Mouse (Mus musculus): ENCODE measurements at regions not wholly inside any gene's neighbourhood (a gene's known extent, or its start where the extent isn't known, plus 50 kb on each side); places are given as distances from the start of the nearest gene placed in this dataset.

DNA sequence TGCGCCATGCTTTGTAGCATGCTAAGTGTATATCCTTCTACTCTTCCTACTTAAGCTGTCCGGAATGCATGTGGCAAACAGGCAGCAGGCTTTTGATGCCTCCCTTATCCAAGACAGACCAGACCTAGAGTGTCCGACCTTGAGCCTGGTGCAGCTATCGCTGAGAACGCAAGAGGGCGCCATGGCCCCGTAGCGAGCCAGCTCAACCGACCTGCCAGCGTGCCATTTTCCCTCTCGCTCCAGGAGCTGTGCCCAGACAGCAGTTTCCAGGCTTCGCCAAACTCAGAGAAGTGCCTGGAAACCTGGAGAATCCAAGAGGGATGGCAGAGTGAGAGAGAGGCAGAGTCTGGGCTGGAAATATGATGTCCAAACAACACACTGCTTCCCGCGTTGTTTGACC, 155.8 kb upstream of the Gm12830 start:
- Histone ChIP-seq H3K4me1 (ENCODE audit: control insufficient read depth in 2 of 2, insufficient read depth in 2 of 2, low read length in 2 of 2, poor library complexity in 1 of 2) (peaks cover 0 to 2% of the 10 kb centered on the region in 2 experiments; a peak in 1 of 4 replicates), H3K4me3 (ENCODE audit: insufficient read depth in 1 of 2, low read depth in 1 of 2, low read length in 2 of 2, poor library complexity in 1 of 2, severe bottlenecking in 1 of 2) (peak overlapping the region in 1 of 2 experiments; percentile 25; a peak in 1 of 4 replicates), H3K9ac (ENCODE audit: insufficient read depth, low read depth, low read length, poor library complexity, severe bottlenecking) (no peak overlapping the region), H3K27ac (ENCODE audit: insufficient read depth, low read depth, low read length, poor library complexity, severe bottlenecking) (no peak overlapping the region), H3K9me3 (ENCODE audit: control insufficient read depth, insufficient read depth, low read depth, low read length) (no peaks in the 10 kb centered on the region), H3K36me3 (ENCODE audit: control insufficient read depth, insufficient read depth, low read length, poor library complexity, severe bottlenecking) (no peaks in the 10 kb centered on the region)
- peak; percentile 82; the same call in 1 of the 2 replicates for TF ChIP-seq ZC3H11A (IDR thresholded peaks at IDR 0.05; ENCODE audit: borderline replicate concordance, low read depth, low read length)
- no peak for TF ChIP-seq ZNF384 (IDR thresholded peaks at IDR 0.05; ENCODE audit: low read depth, low read length)
- in situ Hi-C loops (cut with MboI; ENCODE audit: low sequenced_read_pairs in 2 of 2, unreplicated experiment in 2 of 2), result loop anchor here (10.0 to 25.0 kb wide), 3 partner anchors 247 to 399 kb away; partner anchors contain the start of gene Foxd2 (in 1 of the 2)
- no peak for DNase-seq (ENCODE audit: low read depth, low spot score)

DNA sequence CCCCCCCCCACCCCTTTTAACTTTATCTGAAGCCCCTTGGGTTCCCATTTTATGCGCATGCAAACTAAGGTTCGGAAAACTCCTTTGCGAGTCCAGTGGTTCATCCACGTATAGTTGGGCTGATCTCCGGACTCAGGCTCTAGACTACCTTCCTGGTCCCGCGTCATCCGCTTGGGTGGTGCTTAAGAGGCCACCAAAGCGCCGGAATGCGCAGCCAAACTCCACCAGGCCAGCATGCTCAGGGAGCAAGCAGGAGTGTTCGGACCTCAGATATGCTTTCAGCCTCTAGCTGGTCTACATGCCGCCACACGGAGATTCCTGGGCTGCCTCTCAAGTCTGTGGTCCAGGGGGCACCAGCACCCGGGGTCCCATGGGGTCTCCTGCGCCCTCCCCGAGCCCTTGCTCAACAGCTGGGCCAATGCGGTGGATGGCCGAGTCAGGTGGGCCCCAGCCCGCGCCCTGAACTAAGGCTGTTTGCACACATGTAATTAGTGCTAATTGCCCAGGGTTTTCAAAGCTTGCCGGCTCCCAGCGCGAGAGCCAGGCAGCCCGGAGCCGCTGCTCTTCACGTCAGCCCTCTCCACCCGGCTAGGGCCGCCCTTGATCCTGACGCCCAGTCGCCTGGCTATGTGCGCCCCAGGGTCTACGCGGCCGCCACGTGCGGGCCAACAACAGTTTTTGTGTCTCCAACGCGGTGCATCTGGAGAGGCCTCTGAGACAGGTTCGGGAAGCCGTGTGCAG, 155.1 kb upstream of the Gm12830 start:
- in situ Hi-C loops (cut with MboI; ENCODE audit: low sequenced_read_pairs in 2 of 2, unreplicated experiment in 2 of 2), result loop anchor here (10.0 to 25.0 kb wide), 3 partner anchors 246 to 398 kb away; partner anchors contain the start of gene Foxd2 (in 1 of the 2)
- Histone ChIP-seq H3K4me1 (ENCODE audit: control insufficient read depth in 2 of 2, insufficient read depth in 2 of 2, low read length in 2 of 2, poor library complexity in 1 of 2) (peaks cover 0 to 2% of the 10 kb centered on the region in 2 experiments; a peak in 1 of 4 replicates), H3K36me3 (ENCODE audit: control insufficient read depth, insufficient read depth, low read length, poor library complexity, severe bottlenecking) (no peaks in the 10 kb centered on the region), H3K9ac (ENCODE audit: insufficient read depth, low read depth, low read length, poor library complexity, severe bottlenecking) (no peak overlapping the region), H3K9me3 (ENCODE audit: control insufficient read depth, insufficient read depth, low read depth, low read length) (no peaks in the 10 kb centered on the region), H3K4me3 (ENCODE audit: insufficient read depth in 1 of 2, low read depth in 1 of 2, low read length in 2 of 2, poor library complexity in 1 of 2, severe bottlenecking in 1 of 2) (peak overlapping the region; percentile 13 to 41; a peak in 2 of 4 replicates), H3K27ac (ENCODE audit: insufficient read depth, low read depth, low read length, poor library complexity, severe bottlenecking) (no peak overlapping the region)
- no peak for DNase-seq (ENCODE audit: low read depth, low spot score)
- TF ChIP-seq ZNF384 (IDR thresholded peaks at IDR 0.05; ENCODE audit: low read depth, low read length) (no peak), MAFK (IDR thresholded peaks at IDR 0.05; ENCODE audit: insufficient read depth, low read depth, low read length) (no peak), CHD2 (IDR thresholded peaks at IDR 0.05; ENCODE audit: low read depth, low read length) (no peak), HCFC1 (IDR thresholded peaks at IDR 0.05; ENCODE audit: borderline replicate concordance, insufficient read depth, low read length) (no peak)

DNA sequence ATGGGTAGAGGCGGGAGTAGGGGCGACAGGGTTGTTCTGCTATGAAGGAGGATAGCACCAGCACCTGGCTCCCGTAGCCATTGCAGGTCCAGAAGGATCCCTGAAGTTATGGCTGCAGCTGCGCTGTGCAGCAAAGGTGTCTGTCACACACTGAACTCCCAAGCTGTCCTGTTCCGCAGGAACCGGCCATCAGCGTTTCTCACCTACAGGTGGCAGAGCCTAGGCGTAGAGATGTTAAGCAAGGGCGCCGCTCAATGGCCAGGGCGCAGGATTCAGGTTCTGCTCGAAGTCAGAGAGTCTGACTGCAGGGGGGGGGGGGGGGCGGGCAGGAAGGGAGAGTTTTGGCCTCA, 154.6 kb upstream of the Gm12830 start:
- TF ChIP-seq CHD2 (IDR thresholded peaks at IDR 0.05; ENCODE audit: low read depth, low read length), result no peak
- TF ChIP-seq ZC3H11A (IDR thresholded peaks at IDR 0.05; ENCODE audit: borderline replicate concordance, low read depth, low read length), result no peak
- no peak for TF ChIP-seq ZNF384 (IDR thresholded peaks at IDR 0.05; ENCODE audit: low read depth, low read length)
- TF ChIP-seq HCFC1 (IDR thresholded peaks at IDR 0.05; ENCODE audit: borderline replicate concordance, insufficient read depth, low read length), result no peak
- TF ChIP-seq MAFK (IDR thresholded peaks at IDR 0.05; ENCODE audit: insufficient read depth, low read depth, low read length), result no peak
- in situ Hi-C loops (cut with MboI; ENCODE audit: low sequenced_read_pairs in 2 of 2, unreplicated experiment in 2 of 2), result loop anchor here (10.0 to 25.0 kb wide), 3 partner anchors 245 to 398 kb away; partner anchors contain the start of gene Foxd2 (in 1 of the 2)
- peak overlapping the region; percentile 13 to 41; a peak in 2 of 4 replicates for H3K4me3 ChIP-seq (ENCODE audit: insufficient read depth in 1 of 2, low read depth in 1 of 2, low read length in 2 of 2, poor library complexity in 1 of 2, severe bottlenecking in 1 of 2)
- H3K4me1 ChIP-seq (ENCODE audit: control insufficient read depth in 2 of 2, insufficient read depth in 2 of 2, low read length in 2 of 2, poor library complexity in 1 of 2), result peaks cover 0 to 2% of the 10 kb centered on the region in 2 experiments; a peak in 1 of 4 replicates
- no peak overlapping the region for H3K27ac ChIP-seq (ENCODE audit: insufficient read depth, low read depth, low read length, poor library complexity, severe bottlenecking)
- H3K9ac ChIP-seq (ENCODE audit: insufficient read depth, low read depth, low read length, poor library complexity, severe bottlenecking), result no peak overlapping the region
- H3K9me3 ChIP-seq (ENCODE audit: control insufficient read depth, insufficient read depth, low read depth, low read length), result no peaks in the 10 kb centered on the region
- H3K36me3 ChIP-seq (ENCODE audit: control insufficient read depth, insufficient read depth, low read length, poor library complexity, severe bottlenecking), result no peaks in the 10 kb centered on the region
- DNase-seq (ENCODE audit: low read depth, low spot score), result no peak

DNA sequence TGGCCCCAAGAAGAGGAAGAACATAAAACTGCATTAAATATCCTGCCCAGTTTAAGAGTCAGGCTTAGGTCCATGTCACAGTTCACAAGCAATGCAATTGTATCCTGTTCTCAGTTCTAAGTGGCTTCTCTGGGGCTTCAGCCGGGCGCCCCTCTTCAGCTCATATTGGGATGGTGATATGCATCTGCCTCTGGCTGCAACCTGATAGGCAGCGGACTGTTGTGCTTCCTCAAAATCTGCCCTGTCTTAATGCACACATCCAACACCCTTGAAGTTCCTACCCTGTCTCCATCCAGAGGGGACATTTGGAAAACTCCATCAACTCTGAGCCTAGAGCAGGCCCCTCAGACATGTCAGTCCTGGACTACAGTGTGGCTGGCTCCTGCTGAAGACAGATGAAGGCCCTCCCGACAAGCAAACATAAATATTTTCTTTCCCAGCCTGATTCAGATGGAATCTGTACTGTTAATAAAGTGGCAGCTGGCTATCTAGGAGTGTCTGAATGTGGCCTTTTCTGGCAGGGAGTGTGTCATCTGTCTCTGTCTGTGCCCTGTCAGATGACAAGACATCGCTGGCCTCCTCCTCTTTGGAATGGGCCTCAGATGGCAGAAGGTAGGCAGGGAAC, 149.3 kb upstream of the Gm12830 start:
- in situ Hi-C loops (cut with MboI; ENCODE audit: low sequenced_read_pairs in 2 of 2, unreplicated experiment in 2 of 2), result loop anchor here in 1 of 2 experiments (25.0 kb wide), 1 partner anchor 240 kb away; the partner anchor contains the start of gene Foxd2
- TF ChIP-seq CHD2 (IDR thresholded peaks at IDR 0.05; ENCODE audit: low read depth, low read length), result no peak
- no peak for TF ChIP-seq ZC3H11A (IDR thresholded peaks at IDR 0.05; ENCODE audit: borderline replicate concordance, low read depth, low read length)
- TF ChIP-seq ZNF384 (IDR thresholded peaks at IDR 0.05; ENCODE audit: low read depth, low read length), result no peak
- TF ChIP-seq MAFK (IDR thresholded peaks at IDR 0.05; ENCODE audit: insufficient read depth, low read depth, low read length), result no peak
- no peak for TF ChIP-seq HCFC1 (IDR thresholded peaks at IDR 0.05; ENCODE audit: borderline replicate concordance, insufficient read depth, low read length)
- no peaks in the 10 kb centered on the region for H3K4me1 ChIP-seq (ENCODE audit: control insufficient read depth in 2 of 2, insufficient read depth in 2 of 2, low read length in 2 of 2, poor library complexity in 1 of 2)
- DNase-seq (ENCODE audit: low read depth, low spot score), result no peak
- no peak overlapping the region for H3K9ac ChIP-seq (ENCODE audit: insufficient read depth, low read depth, low read length, poor library complexity, severe bottlenecking)
- no peak overlapping the region for H3K27ac ChIP-seq (ENCODE audit: insufficient read depth, low read depth, low read length, poor library complexity, severe bottlenecking)
- H3K36me3 ChIP-seq (ENCODE audit: control insufficient read depth, insufficient read depth, low read length, poor library complexity, severe bottlenecking), result no peaks in the 10 kb centered on the region
- H3K4me3 ChIP-seq (ENCODE audit: insufficient read depth in 1 of 2, low read depth in 1 of 2, low read length in 2 of 2, poor library complexity in 1 of 2, severe bottlenecking in 1 of 2), result no peak overlapping the region
- H3K9me3 ChIP-seq (ENCODE audit: control insufficient read depth, insufficient read depth, low read depth, low read length), result no peaks in the 10 kb centered on the region

All from ES-E14 (cell line).